Mouse (Mus musculus) liver, postnatal 0 days (tissue): ENCODE measurements at regions not wholly inside any gene's neighbourhood (a gene's known extent, or its start where the extent isn't known, plus 50 kb on each side); places are given as distances from the start of the nearest gene placed in this dataset.
A peak's percentile ranks its signal among the peaks of the same experiment; 100 is the strongest.

Source experiments
- ATAC-seq: fragments of 200-750 bp; cut with Nextera tagmentation; 2 replicates; pipeline ENCODE4 v1.8.0; 2017; ENCODE audit warnings: mild to moderate bottlenecking, moderate library complexity
- DNase-seq: peaks from one replicate; pipeline ENCODE4 v3.0.0-alpha.2; 2016
- H3K27ac ChIP-seq: fragments of 300-500 bp; sonication (generic); 2 replicates; pipeline ENCODE4 v1.5.1; 2014; ENCODE audit warnings: antibody characterized with exemption, moderate library complexity, mild to moderate bottlenecking, low read depth
- H3K27me3 ChIP-seq: fragments of 300-500 bp; sonication (generic); 2 replicates; pipeline ENCODE4 v1.6.1; 2014; ENCODE audit warnings: low read length, control low read depth, mixed read lengths; ENCODE audit not compliant: insufficient read depth
- H3K36me3 ChIP-seq: fragments of 300-500 bp; sonication (generic); replicated peaks from 2 replicates; pipeline ENCODE4 v1.6.1; 2014; ENCODE audit warnings: mild to moderate bottlenecking, control low read depth, low read length, moderate library complexity, mixed read lengths; ENCODE audit not compliant: insufficient read depth
- H3K4me1 ChIP-seq: fragments of 300-500 bp; sonication (generic); 2 replicates; pipeline ENCODE4 v1.6.1; 2014; ENCODE audit warnings: antibody characterized with exemption, mild to moderate bottlenecking, control low read depth; ENCODE audit not compliant: insufficient read depth
- H3K4me2 ChIP-seq: fragments of 300-500 bp; sonication (generic); 2 replicates; pipeline ENCODE4 v1.6.1; 2014; ENCODE audit warnings: low read depth, mild to moderate bottlenecking, low read length, moderate library complexity, mixed read lengths
- H3K4me3 ChIP-seq: fragments of 300-500 bp; sonication (generic); 2 replicates; pipeline ENCODE4 v1.5.1; 2014; ENCODE audit warnings: low read depth, low read length
- H3K9ac ChIP-seq: fragments of 300-500 bp; sonication (generic); replicated peaks from 2 replicates; pipeline ENCODE4 v1.6.1; 2014; ENCODE audit warnings: mild to moderate bottlenecking, moderate library complexity
- H3K9me3 ChIP-seq: fragments of 300-500 bp; sonication (generic); 2 replicates; pipeline ENCODE4 v1.6.1; 2016; ENCODE audit warnings: mild to moderate bottlenecking, control low read depth, low read length, mixed read lengths
- CTCF ChIP-seq: sonication (generic); IDR thresholded peaks from 2 replicates; pipeline ENCODE4 v1.5.1; 2016; ENCODE audit warnings: antibody characterized with exemption, low read depth
- EP300 ChIP-seq: IDR thresholded peaks from 2 replicates; pipeline ENCODE4 v1.6.1; 2016; ENCODE audit warnings: antibody characterized with exemption, low read depth, mild to moderate bottlenecking
- WGBS: fragments of 180-500 bp; shearing (Covaris S2); extraction: QIAGEN DNeasy Blood & Tissue Kit; methylation state at CpG from one replicate; pipeline ENCODE4 v1.1.7; 2014; ENCODE audit not compliant: insufficient replicate concordance; 5-methylcytosine and 5-hydroxymethylcytosine counted together

- Histone ChIP-seq H3K4me3 (no peak overlapping the region), H3K4me2 (no peak overlapping the region), H3K4me1 (no peaks in the 10 kb centered on the region), H3K27me3 (no peaks in the 10 kb centered on the region), H3K9ac (no peak overlapping the region), H3K9me3 (no peaks in the 10 kb centered on the region), H3K27ac (no peak overlapping the region), H3K36me3 (no peaks in the 10 kb centered on the region)
- ATAC-seq (no peak), DNase-seq (peak; percentile 50)
- TF ChIP-seq CTCF (peak; percentile 76), EP300 (no peak)
- WGBS = 15% methylated on average over 9 of the region's 9 CpGs
Observed at GRCm38 (mm10) chr1:57205198-57205987, 172.0 kb upstream of the 1700066M21Rik start.

- no peak overlapping the region for H3K9ac ChIP-seq
- no peak for TF ChIP-seq EP300
- no peak for TF ChIP-seq CTCF
- no peak overlapping the region for H3K4me3 ChIP-seq
- ATAC-seq (no peak), DNase-seq (no peak)
- no peaks in the 10 kb centered on the region for H3K36me3 ChIP-seq
- no peaks in the 10 kb centered on the region for H3K4me1 ChIP-seq
- no peaks in the 10 kb centered on the region for H3K27me3 ChIP-seq
- 52% methylated on average over 3 of the region's 3 CpGs for WGBS
- H3K4me2 ChIP-seq = no peak overlapping the region
- H3K27ac ChIP-seq = no peak overlapping the region
- no peaks in the 10 kb centered on the region for H3K9me3 ChIP-seq
Observed at GRCm38 (mm10) chr1:57206496-57206895, 170.9 kb upstream of the 1700066M21Rik start.

- no peaks in the 10 kb centered on the region for H3K4me1 ChIP-seq
- WGBS = 6% methylated on average over 1 of the region's 1 CpGs
- no peak overlapping the region for H3K4me2 ChIP-seq
- no peaks in the 10 kb centered on the region for H3K36me3 ChIP-seq
- no peak overlapping the region for H3K4me3 ChIP-seq
- no peak overlapping the region for H3K27ac ChIP-seq
- no peak overlapping the region for H3K9ac ChIP-seq
- H3K27me3 ChIP-seq = no peaks in the 10 kb centered on the region
- no peak for ATAC-seq
- no peak for DNase-seq
- TF ChIP-seq CTCF (no peak), EP300 (no peak)
- no peaks in the 10 kb centered on the region for H3K9me3 ChIP-seq
Observed at GRCm38 (mm10) chr1:57206944-57207343, 170.5 kb upstream of the 1700066M21Rik start.

- WGBS = 77% methylated on average over 9 of the region's 9 CpGs
- Histone ChIP-seq H3K4me1 (no peaks in the 10 kb centered on the region), H3K27ac (no peak overlapping the region), H3K27me3 (no peaks in the 10 kb centered on the region), H3K9ac (no peak overlapping the region), H3K9me3 (no peaks in the 10 kb centered on the region), H3K4me2 (no peak overlapping the region), H3K4me3 (no peak overlapping the region), H3K36me3 (no peaks in the 10 kb centered on the region)
- TF ChIP-seq EP300 (no peak), CTCF (no peak)
- DNase-seq (no peak), ATAC-seq (no peak)
Observed at GRCm38 (mm10) chr1:57208415-57208814, 169.0 kb upstream of the 1700066M21Rik start.

- DNase-seq (no peak), ATAC-seq (no peak)
- H3K4me1 ChIP-seq = no peaks in the 10 kb centered on the region
- no peak overlapping the region for H3K4me2 ChIP-seq
- TF ChIP-seq CTCF (no peak), EP300 (no peak)
- no peaks in the 10 kb centered on the region for H3K27me3 ChIP-seq
- no peaks in the 10 kb centered on the region for H3K9me3 ChIP-seq
- no peak overlapping the region for H3K9ac ChIP-seq
- no peak overlapping the region for H3K27ac ChIP-seq
- H3K4me3 ChIP-seq = no peak overlapping the region
- WGBS = 67% methylated on average over 2 of the region's 2 CpGs
- H3K36me3 ChIP-seq = no peaks in the 10 kb centered on the region
Observed at GRCm38 (mm10) chr1:57209281-57209680, 168.1 kb upstream of the 1700066M21Rik start.

- no peak for DNase-seq
- no peak overlapping the region for H3K4me2 ChIP-seq
- no peak overlapping the region for H3K4me3 ChIP-seq
- H3K4me1 ChIP-seq = no peaks in the 10 kb centered on the region
- no peak overlapping the region for H3K9ac ChIP-seq
- ATAC-seq = no peak
- H3K9me3 ChIP-seq = no peaks in the 10 kb centered on the region
- H3K27ac ChIP-seq = no peak overlapping the region
- WGBS = 67% methylated on average over 2 of the region's 2 CpGs
- no peaks in the 10 kb centered on the region for H3K27me3 ChIP-seq
- H3K36me3 ChIP-seq = no peaks in the 10 kb centered on the region
- TF ChIP-seq EP300 (no peak), CTCF (no peak)
Observed at GRCm38 (mm10) chr1:57211046-57211445, 166.4 kb upstream of the 1700066M21Rik start.
